Mouse (Mus musculus) mesoderm, embryonic 11.5 days (tissue): ENCODE results near the gene Zxdc.

Experiments
- DNase-seq: peaks from one replicate; pipeline ENCODE4 v3.0.0-alpha.2; 2012; ENCODE audit warnings: low read depth, low spot score

Gene Zxdc

GRCm38 (mm10) chr6:90368976-90369724, at the start of gene Zxdc:
Gene Zxdc (plus strand): TSS chr6:90369492.
- peak; percentile 96 for DNase-seq

DNA sequence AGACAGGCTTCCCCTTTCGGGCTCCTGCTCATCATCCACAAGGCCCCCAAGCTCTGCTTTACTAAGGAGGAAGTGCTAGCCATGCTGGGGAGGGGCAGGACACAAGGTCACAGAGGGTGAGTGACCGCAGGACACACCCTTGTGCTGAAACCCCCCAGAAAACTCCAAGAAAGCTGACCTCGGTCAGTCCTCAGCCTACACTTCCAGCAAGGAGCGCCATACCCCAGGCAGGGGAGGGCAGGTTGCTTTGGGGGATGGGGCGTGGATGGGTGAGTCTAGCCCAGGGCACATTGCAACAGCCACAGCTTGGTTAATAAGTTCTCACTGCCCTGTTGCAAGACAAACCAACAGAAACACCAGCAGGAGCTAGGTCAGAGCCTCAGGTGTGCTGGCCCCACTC, 48.9 kb upstream of the Zxdc start:
- no peak for DNase-seq

GRCm38 (mm10) chr6:90321811-90322210, 47.5 kb upstream of the Zxdc start:
- no peak for DNase-seq

DNA sequence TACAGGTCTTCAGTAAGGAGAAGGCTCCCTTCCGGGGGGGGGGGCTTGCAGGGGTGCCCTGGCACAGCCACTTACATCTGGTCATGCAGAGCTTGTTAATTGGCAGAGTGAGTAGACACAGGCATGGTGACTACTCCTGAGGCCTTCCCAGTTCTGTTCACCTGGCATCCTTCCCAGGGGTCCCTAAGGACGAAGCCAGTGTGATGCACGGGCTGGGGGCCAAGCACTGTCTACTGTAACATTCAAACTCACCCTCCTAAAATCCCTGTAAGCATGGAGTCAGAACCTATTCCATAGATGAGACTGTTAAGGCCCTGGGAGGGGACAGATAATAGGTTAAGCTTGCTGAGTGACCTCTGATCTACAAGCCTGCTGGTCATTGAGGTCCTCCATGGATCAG, 45.3 kb upstream of the Zxdc start:
- DNase-seq = no peak

- DNase-seq = no peak
These were observed 44.8 kb upstream of the Zxdc start for GRCm38 (mm10) chr6:90324463-90324862.

DNA sequence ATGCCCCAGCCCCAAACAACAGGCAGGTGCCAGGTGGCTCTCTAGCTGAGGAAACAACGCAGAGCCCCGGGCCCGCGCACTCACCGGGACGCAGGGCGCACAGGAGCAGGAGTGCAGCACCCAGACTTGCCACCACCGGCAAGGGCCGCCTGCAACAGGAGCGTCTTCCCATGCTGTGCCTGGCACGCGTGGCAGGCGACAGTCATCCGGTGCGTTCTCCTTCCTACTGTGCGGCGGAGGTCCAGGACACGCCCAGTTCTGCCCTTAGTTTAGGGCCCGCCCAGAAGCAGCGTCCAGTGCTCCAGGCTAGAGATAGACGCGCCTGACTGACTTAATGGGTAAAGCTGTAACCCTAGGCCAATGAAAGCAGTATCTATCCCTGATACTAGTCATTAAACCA, 44.3 kb upstream of the Zxdc start, which contains the start of gene Chst13:
Gene Chst13 (minus strand): TSS at position 195 of the 400 bp plus-strand sequence.
- peak; percentile 34 for DNase-seq

DNA sequence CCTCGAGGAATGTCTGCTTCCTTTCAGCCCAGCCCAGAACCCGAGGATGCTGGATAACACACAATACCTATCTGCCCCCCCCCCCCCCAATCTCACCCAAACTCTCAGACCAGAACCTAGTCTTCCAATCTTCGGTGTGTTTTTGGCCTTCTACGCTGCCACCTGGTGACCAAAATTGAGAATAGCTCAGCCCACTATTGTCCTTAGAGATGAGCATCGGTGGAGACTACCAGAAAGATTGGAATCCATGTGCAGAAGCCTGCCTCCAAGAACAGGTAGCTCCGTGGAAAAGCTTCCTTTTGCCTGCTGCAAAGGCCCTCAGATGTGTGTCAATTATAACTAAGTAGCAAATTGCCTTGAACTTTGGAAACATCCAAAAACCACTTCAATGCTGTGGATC, 41.6 kb upstream of the Zxdc start:
- DNase-seq = peak; percentile 28

DNA sequence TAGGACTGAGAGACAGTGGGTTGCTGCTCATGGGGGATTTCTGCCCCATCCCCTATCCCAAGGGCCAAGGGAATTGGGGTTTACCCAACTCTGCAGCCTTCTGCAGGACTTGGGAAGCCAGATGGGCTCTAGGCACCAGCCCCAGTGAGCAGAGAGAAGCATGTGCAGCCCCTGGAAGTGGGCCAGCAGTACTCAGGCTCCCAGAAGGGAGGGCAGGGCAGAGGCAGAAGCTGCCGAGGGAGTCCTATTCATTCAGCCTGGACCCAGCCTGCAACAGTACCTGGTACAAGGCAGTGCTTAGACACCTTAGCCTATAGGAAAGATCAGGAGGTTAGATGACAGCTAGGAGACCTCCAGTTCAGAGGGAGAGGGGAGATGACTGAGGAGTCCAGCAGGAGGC, 39.3 kb upstream of the Zxdc start:
- DNase-seq = no peak

- no peak for DNase-seq
These were observed 36.5 kb upstream of the Zxdc start, which contains the start of gene Uroc1 for GRCm38 (mm10) chr6:90332561-90333425. Gene Uroc1 (plus strand): TSS chr6:90333284.

DNA sequence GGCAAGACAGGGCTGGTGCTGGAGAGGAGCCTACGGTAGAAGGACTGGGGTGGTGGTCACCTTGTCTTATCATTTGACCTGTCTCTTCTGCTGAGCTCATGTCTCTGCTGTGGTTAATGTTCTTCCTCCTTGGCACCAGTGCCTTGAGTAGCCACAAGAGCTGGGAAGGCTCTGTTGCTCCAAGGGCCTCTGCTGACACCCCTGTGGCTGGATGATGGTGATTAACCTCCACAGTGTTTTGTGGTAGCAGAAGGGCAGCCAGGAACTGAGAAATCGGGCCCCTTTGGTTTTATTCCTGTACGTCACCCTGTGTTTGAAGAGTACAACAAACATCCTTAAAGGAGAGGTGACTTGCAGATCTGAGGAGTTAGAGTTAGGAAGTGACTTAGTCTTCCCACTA, 35.0 kb upstream of the Zxdc start:
- no peak for DNase-seq

- DNase-seq = no peak
These were observed 26.9 kb upstream of the Zxdc start for GRCm38 (mm10) chr6:90342343-90342742.

- DNase-seq = no peak
These were observed 22.1 kb upstream of the Zxdc start for GRCm38 (mm10) chr6:90347183-90347582.

DNA sequence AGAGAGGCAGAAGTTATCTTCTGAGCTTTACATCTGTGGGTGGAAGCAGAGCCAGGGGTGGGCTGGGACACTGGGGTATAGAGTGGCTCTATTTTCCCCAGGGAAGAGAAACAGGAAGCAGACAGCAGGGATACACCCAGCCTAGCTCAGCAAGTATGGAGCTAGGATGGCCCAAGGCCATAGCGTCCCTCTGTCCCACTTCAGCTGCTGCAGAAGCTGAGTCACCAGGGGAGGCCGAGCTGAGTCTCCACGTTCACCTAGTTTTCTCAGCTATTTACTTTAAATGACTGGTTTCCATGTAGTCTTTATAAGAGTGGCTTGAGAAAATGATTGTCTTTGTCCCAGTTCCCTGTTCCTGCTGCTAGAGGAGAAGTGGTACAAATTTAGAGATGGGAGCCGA, 20.8 kb upstream of the Zxdc start:
- no peak for DNase-seq

DNA sequence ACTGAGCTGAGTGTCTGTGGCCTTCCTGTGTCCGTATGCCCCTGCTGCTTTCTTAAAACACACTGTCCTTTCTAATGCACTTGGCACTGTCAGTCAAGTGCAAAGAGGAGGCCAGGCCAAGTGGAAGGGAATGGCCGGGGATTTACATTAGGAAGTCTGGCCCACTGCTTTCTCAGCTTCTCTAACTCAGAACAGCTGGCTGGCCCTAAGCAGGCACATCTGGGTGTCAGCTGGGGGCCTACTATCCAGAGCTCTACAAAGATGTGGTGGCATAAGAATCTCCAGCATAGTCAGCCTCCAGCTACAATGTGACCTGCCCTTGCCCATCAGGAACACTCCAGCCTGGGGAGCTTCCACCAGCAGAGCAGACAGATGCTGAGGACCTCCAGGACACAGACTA, 19.3 kb upstream of the Zxdc start:
- peak; percentile 37 for DNase-seq

GRCm38 (mm10) chr6:90358142-90358541, 11.2 kb upstream of the Zxdc start:
- no peak for DNase-seq

DNA sequence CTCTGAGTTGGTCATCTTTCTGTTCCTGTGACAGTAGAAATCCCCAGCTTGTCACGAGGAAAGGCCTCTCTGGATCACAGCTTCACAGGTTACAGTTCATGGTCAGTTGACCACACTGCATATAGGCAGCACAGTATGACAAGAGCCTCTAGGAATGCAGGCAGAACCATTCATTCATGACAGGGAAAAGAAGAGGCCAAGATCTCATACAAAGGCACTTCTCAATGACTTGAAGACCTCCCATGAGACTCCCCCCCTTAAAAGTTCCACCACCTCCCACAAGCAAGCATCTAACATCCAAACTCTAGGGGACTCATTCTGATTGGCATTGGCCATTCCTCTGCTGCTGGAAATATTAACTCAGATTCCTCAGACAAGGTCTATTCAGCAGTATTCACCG, 9.8 kb upstream of the Zxdc start:
- no peak for DNase-seq

DNA sequence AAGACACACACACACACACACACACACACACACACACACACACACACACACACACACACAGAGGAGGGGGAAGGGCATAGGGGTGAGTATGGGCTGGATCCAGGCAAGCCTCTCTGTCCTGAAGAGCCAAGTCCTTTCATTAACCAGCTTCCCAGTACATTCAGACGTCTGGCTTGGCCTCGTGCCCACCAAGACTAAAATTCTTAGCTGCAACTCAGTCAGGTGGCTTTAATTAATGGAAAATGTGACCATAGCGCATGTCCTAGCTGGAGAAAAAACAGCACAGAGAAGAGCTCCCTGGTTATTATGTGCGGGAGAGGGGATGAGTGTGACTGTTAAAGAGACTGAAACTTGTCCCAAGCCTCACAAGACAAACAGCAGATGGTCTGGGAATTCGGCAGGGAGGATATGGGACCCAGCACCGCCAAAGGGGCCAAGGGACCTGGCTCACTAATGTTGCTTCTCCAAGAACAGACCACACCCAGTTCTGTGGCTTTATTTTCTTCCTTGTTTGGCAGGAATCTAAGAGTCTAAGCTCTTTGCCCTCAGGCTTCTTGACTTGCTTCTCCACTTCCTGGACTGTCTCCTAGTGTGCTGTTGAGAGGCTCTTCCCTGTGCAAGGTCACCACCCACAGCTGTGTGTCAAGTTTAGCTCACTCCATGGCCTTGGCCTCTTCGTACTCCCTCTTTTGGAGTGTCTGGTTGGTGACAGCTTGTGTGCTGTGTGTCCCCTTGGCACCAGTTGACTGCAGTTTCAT, 9.1 kb upstream of the Zxdc start:
- peak; percentile 31 for DNase-seq

- no peak for DNase-seq
These were observed 8.2 kb upstream of the Zxdc start for GRCm38 (mm10) chr6:90360922-90361614.

DNA sequence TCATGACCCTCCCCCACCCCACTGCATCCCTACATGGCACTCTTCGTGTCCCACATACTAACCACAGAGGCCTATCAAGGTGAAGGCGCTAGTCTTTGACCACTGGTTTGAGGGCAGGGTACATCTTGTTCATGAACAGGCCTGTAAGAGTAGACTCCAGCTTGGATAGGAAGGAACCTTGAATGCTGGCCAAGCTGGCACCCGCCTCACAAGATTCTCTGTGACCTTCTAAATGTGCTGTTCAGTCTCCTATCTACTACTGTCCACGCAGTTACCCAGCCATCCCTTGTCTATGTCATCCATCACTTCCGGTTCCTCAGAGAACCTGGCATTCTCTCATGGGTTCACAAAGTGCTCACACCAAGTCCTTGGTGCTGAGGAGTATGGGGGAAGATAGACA, 6.0 kb upstream of the Zxdc start:
- DNase-seq = no peak

DNA sequence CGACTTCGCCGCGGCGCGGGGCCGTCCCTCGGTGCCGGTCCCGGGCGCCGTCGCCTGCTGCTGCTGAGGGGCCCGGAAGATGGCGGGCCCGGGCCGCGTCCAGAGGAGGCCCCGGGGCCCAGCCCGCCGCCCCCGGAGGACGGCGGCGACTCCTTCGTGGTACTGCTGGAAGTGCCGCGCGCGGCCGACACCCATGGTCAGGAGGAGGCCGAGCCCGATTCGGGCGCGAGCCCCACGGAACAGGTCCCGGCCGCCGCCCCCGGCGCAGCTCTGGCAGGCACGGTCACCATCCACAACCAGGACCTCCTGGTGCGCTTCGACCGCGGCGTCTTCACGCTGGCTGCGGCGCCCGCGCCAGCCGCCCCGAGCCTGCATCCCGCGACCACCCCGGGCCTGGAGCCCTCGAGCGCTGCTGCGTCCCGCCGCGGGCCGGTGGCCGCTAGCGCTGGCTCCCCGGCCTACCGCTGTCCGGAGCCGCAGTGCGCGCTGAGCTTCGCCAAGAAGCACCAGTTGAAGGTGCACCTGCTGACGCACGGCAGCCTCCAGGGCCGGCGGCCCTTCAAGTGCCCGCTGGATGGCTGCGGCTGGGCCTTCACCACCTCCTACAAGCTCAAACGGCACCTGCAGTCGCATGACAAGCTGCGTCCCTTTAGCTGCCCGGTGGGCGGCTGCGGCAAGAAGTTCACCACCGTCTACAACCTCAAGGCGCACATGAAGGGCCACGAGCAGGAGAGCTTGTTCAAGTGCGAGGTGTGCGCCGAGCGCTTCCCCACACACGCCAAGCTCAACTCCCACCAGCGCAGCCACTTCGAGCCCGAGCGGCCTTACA, 647 bp downstream of the Zxdc start:
- DNase-seq = peak; percentile 45

DNA sequence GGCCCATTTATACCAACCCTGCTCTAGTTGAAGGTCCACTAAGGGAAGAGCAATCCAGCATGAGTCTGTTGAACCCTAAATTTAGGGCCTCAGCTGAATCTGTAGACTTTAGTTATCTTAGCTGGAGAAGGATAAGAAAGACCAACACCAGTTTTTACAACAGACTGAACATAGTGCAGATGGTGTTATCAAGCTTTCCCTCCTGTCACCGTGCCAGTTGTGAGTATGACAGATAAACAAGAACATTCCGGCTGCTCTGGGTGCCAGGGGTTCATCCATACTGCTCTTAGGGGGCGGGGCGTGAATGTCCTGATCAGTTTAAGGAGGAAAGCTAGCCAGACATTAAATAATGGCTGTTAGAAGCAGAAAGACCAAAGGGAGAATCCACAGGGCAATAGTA, 5.4 kb downstream of the Zxdc start:
- no peak for DNase-seq
